Comparison of ENCODE assay signal across 8 mouse cellular contexts in genomic region chr12:67430318-67430950, GRCm38 (mm10).
A peak's percentile ranks its signal among the peaks of the same experiment; 100 is the strongest.
DNase-seq lines count a peak whose midpoint lies in the region; ATAC-seq lines count a peak whose summit lies in the region.

No protein-coding gene starts in this region.

- ATAC-seq in liver, embryonic 11.5 days (replicated peaks; ENCODE audit: low FRiP score), result no peak
- ATAC-seq in forebrain, embryonic 13.5 days, result peak; percentile 70

- no peak overlapping the region for H3K4me2 ChIP-seq in liver, embryonic 11.5 days
- H3K4me2 ChIP-seq in forebrain, embryonic 13.5 days, result no peak overlapping the region

- H3K36me3 ChIP-seq in liver, embryonic 11.5 days (ENCODE audit: control insufficient read depth, insufficient read depth, low read length), result no peaks in the 10 kb centered on the region
- H3K36me3 ChIP-seq in forebrain, embryonic 13.5 days (ENCODE audit: poor library complexity, severe bottlenecking), result no peaks in the 10 kb centered on the region

- H3K27me3 ChIP-seq in liver, embryonic 11.5 days (replicated peaks; ENCODE audit: control insufficient read depth, insufficient read depth, low read length), result no peaks in the 10 kb centered on the region
- H3K27me3 ChIP-seq in forebrain, embryonic 13.5 days, result no peaks in the 10 kb centered on the region

- no peak overlapping the region for H3K9ac ChIP-seq in liver, embryonic 11.5 days (ENCODE audit: low read depth, low read length)
- H3K9ac ChIP-seq in forebrain, embryonic 13.5 days, result no peak overlapping the region

- peak; percentile 26 for DNase-seq in adrenal gland, postnatal 10 days
- no peak for DNase-seq in adrenal gland, adult 18-20 months (ENCODE audit: low spot score in 2 of 2)
- DNase-seq in liver, result peak; percentile 16
- DNase-seq in liver, embryonic 11.5 days (ENCODE audit: low spot score), result no peak
- DNase-seq in left cerebral cortex, postnatal 14 days (ENCODE audit: low spot score in 2 of 2), result peak; percentile 8 to 63
- DNase-seq in thymus, postnatal 4 days, result no peak
- no peak for DNase-seq in ovary, postnatal 10 days (ENCODE audit: low spot score)

- H3K9me3 ChIP-seq in liver, embryonic 11.5 days (ENCODE audit: control insufficient read depth, low read length), result no peaks in the 10 kb centered on the region
- H3K9me3 ChIP-seq in forebrain, embryonic 13.5 days (replicated peaks), result no peaks in the 10 kb centered on the region

- no peak overlapping the region for H3K27ac ChIP-seq in liver, embryonic 11.5 days (ENCODE audit: low read depth, low read length)
- H3K27ac ChIP-seq in forebrain, embryonic 13.5 days, result no peak overlapping the region

- intact Hi-C loops in left cerebral cortex, postnatal 14 days (cut with DNase I), result loop anchor here (2.0 to 5.0 kb wide), 2 partner anchors 1658 to 1702 kb away; no protein-coding TSS in a partner anchor

- H3K4me3 ChIP-seq in liver, embryonic 11.5 days (ENCODE audit: low read depth, low read length), result no peak overlapping the region
- H3K4me3 ChIP-seq in forebrain, embryonic 13.5 days, result no peak overlapping the region

- WGBS in liver, embryonic 11.5 days, result 62% methylated on average over 6 of the region's 6 CpGs
- WGBS in forebrain, embryonic 13.5 days, result 21% methylated on average over 6 of the region's 6 CpGs

- no peaks in the 10 kb centered on the region for H3K4me1 ChIP-seq in liver, embryonic 11.5 days (replicated peaks; ENCODE audit: control insufficient read depth, insufficient read depth, low read length)
- no peaks in the 10 kb centered on the region for H3K4me1 ChIP-seq in forebrain, embryonic 13.5 days

Comparison
In these comparisons a context has a peak if more than half of its experiments do, and no peak if none do; other contexts are left out.
1. DNase-seq: peak in adrenal gland, postnatal 10 days (single experiment), liver (single experiment) and left cerebral cortex, postnatal 14 days (2 of 2); none in adrenal gland, adult 18-20 months (0 of 2), liver, embryonic 11.5 days (single experiment), thymus, postnatal 4 days (single experiment) and ovary, postnatal 10 days (single experiment).